Mouse (Mus musculus) embryo, embryonic 9.5 days (tissue): ENCODE measurements at regions not wholly inside any gene's neighbourhood (a gene's known extent, or its start where the extent isn't known, plus 50 kb on each side); places are given as distances from the start of the nearest gene placed in this dataset.

ENCODE experiments used
- DNase-seq: peaks from one replicate; pipeline ENCODE4 v3.0.0-alpha.2; 2017; ENCODE audit errors: extremely low spot score

DNA sequence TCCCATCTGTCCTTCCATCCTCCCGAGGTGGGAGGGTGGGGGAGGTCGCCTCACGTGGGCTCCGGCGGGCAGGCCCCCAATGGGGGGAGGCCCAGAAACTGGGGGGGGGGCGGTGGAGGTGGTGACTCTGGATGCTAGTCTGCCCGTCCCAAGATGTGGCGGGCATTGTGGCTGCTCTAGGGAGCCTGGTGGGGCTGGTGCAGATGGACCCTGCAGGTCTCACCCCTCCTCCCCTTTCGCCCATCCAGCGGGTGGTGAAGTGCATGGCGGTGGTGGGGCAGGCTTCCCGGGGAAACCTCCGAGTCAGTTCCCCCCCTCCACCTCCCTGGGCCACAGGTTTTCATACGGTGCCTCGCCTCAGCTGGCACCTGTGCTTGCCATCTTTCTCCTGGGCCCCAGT lies 88.6 kb downstream of the Inhba start:
- DNase-seq, result no peak

DNA sequence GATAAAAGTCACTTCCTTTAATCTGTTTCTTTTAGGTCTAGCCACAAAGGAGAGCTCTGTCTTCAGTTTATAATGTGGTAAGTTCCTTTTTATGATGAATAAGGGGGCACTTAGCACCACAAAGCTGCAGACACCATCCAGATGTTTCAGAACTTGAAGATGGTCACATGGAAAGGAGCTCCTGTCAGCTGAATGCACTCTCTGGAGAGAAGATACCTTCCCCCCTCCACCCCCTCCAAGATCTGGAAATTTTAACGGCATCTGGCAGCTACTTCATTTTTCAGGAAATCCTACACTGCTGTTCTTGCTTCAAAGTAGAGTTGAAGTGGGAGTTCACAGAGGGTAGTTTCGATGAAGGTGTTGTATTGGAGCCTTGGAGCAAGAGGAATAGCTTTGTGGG lies 103.2 kb downstream of the Inhba start:
- DNase-seq, result no peak

DNA sequence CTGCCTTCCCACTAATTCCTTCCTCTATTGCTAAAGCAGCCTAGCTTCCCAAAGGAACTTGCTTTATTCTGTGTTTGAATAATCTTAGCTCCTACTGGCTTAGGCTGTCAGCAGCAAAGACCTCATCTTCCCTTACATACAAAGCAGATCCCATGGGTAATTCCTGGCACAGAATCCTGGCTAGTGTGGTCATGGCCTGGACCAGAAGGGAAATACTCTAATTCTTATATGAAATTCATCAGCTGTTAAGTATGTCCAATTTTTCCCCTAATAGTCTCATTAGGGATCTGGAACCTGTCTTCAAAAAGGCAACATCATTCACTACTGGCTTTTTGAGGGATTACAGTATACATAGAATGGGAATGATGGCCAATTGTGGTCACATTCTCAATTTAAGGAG lies 135.0 kb downstream of the Inhba start:
- DNase-seq, result no peak

- no peak for DNase-seq
These were observed 143.3 kb downstream of the Inhba start for GRCm38 (mm10) chr13:16154926-16155325.

- DNase-seq, result no peak
These were observed 153.7 kb downstream of the Inhba start for GRCm38 (mm10) chr13:16165204-16165894.

GRCm38 (mm10) chr13:16196692-16197091 lies 185.0 kb downstream of the Inhba start:
- DNase-seq, result no peak

DNA sequence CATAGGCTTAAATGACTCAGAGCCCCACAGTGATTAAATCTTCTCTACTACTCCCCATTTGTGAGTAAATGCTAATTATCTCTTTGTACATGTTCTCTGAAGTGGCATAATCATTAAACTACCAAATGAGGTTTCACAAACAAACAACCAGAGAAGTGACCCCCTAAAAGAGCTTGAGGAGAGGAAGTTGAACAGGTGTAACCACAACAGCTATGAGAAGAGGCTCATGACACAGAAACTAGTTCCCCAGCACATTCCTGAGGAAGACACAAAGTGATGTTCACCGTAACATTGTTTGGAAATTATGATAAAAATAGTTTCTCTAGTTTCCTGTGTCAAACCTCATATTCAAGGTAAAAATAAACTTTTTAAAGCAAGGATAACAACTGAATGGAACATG lies 188.4 kb downstream of the Inhba start:
- no peak for DNase-seq

DNA sequence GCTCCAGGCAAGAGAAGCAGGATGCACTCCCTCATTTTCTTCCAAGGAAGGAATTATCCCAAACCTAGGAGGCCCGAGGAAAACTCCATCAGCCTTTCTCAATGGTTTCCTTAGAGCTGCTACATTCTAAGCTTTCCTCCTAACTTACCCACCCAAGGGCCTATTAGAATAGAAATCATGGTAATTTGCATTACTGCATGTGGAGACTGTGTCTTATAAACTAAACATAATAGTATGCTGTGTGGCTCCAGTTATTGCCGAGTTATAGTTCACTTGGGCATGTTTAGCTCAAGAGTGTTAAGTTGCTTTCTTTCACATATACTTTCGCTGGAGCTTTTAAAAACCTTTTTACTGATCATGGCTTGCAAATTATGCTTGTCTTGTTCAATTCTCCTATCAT lies 191.5 kb downstream of the Inhba start:
- no peak for DNase-seq

GRCm38 (mm10) chr13:16204097-16204496 lies 192.4 kb downstream of the Inhba start:
- no peak for DNase-seq

DNA sequence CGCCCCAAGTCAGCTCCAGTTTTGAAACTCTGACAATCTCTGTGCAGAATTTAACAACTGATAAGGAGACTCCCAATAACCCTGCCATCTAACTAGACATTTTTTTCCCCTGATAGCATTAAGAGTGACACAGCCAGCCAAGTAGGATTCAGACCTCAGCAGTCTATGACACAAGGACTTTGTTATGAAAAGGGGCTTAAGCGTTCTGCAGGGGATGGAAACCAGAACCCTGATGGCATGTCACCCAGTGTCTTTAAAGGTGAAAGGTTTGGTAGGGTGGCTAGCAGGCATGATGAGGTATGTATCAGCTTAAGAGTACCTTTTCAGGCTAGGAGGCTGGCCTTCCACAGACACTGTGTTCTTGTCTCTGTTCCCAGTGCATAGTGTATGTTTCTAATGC lies 199.8 kb downstream of the Inhba start:
- DNase-seq, result no peak

GRCm38 (mm10) chr13:16219877-16220276 lies 208.2 kb downstream of the Inhba start:
- DNase-seq, result no peak

DNA sequence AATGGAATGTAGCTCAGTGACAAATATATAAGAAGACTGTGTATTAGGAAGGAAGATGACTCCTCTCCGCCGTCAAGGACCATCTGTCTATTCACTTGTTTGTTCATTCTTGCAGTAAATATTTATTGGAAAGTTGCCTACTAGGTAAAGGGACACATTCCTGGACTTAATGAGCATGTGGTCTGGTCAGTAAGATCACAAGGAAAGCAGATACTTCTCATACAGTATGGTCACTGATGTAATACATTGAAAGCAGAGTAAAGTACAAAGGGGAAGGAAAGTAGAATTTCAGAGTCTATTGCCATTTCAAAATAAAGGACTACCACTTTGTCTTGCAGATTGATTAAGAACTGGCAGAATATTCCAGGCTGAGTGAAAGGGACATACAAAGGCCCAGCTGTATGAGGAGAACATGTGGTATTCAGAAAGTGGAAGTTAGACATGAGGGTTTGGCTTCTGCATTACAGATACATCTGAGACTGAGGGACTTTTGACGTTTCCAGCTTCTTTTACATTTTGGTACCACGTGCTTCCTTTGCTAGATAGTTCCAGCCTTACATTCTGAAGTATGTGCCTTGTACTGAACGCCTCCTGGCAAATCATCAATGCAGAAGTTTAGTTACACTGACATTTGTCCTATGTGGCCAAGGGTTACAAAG lies 211.4 kb downstream of the Inhba start:
- no peak for DNase-seq

DNA sequence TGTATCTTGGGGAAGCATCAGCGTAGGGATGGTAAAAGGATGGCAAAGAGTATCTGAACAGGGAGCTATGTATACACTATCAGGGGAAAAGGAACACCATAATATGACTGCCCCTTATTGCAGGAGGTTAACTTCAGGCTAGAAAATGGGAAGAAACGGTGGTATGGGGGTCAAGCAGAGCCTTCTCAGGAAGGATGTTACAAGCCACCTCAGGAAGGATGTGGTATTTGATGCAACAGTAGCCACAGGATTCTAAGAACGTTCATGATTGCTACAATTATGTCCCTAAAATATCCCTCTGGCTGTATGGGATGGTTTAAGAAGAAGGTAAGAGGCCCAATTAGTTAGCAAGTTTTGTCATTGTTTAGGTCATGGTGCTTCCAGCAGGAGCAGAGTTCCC lies 249.5 kb downstream of the Inhba start:
- DNase-seq, result no peak

- DNase-seq, result no peak
These were observed 268.3 kb downstream of the Inhba start for GRCm38 (mm10) chr13:16279974-16280373.

DNA sequence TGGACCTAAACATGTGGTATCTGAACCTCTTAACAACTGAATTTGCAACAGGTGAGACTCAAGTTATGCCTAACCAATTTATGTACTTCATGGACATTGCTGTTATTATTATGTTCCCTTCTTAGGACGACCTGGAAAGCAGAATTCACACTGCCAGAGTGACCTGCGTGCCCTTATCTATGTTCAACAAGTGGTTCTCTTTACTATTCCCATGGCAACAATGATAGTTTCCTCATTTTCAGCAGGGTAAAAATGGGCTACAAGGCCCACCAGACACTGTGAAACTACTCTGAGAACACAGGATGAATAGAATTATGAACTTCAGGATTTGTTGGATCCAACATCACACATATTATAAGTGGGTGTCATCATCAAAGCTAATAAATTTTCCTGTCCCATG lies 269.1 kb downstream of the Inhba start:
- no peak for DNase-seq

- DNase-seq, result no peak
These were observed 270.1 kb downstream of the Inhba start for GRCm38 (mm10) chr13:16281777-16282176.

DNA sequence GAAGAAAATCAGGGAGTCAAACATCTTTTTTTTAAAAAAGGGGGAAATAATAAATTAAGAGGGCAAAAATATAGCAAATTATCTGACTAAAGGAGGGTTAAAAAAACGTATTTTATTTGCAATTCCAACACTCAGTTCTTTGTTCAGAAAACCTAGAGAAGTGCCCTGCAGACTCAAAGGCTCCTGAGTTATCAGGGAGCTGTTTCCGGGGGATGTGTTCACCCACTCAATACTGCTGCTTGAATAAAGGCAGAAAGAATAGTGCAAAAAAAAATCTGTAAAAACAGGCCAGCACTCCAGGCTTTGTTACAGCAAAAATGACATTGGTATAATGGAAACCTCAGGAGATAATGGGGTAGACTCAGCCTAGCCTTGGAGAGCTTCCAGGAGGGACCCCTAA lies 270.6 kb downstream of the Inhba start:
- no peak for DNase-seq

DNA sequence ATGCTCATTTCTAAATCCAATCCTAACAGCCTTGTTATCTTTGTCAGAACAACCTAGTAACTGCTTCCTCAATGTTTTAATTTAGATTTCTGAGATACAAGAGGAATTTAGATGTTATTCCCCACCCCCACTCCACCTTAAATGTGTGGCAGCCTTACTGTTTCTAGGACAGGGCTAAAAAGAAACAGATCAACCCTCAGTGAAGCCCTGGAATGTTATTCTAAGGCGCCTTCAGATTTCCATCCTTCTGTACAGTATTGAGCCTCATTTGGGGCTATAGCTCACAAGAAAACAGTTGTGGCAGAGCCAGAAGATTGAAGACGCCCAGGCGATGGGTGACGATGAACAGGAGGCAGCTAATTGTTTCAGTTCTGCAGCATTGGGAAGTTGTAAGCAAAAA lies 271.7 kb downstream of the Inhba start:
- DNase-seq, result no peak

- no peak for DNase-seq
These were observed 278.0 kb downstream of the Inhba start for GRCm38 (mm10) chr13:16289633-16290032.

DNA sequence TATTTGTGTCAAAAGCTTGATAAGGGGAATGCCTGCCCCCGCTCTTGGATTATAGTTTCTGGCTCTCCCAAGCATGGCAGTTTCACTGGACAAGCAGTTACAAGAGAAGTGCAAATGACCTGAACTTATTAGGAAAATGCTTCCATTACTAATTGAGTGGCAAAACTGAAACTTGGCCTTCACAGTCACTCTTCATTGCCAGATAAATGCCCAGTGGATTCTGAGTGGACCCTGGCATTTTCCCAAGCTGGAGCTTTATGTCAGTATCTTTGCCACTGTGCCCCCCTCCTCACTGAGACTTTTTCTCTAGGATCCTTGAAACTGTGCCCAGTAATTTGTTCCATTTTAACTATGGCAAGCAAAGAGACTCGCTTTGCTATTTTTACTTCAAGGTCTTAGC lies 279.1 kb downstream of the Inhba start:
- DNase-seq, result no peak

- no peak for DNase-seq
These were observed 280.1 kb downstream of the Inhba start for GRCm38 (mm10) chr13:16291661-16292291.

GRCm38 (mm10) chr13:16299756-16300155 lies 288.1 kb downstream of the Inhba start:
- no peak for DNase-seq

- no peak for DNase-seq
These were observed 303.0 kb downstream of the Inhba start for GRCm38 (mm10) chr13:16314669-16315068.
